ENCODE assay signal across 11 mouse cellular contexts in the genomic region with DNA sequence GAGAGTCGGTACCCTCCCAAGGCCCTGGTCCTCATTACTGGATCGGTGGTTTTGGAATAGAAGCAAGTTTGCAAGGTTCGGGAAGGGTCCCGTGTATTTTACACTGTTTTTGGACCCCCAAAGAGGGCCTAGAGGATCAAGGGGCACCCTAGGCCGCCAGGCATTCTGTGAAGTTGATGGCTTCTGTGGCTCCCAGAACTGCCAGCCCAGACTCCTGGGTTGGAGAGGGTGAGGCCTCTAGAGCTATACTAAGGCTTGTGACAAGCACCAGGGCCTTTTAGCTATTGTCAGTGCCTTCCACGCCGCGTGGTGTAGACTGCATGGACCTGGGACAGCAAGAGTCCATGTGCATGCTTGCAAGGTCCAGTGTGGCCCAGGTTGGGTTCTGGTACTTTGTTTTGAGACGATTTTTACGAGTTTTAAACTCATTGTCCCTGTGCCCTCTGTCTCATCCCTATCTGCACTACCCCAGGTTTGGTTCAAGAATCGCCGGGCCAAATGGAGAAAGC. TPM values are rescaled to one million over a fixed set of nuclear protein-coding genes. Genes with fewer than 3 reads are reported as not detected.
DNase-seq lines count a peak whose midpoint lies in the region; ATAC-seq and TF ChIP-seq lines count a peak whose summit lies in the region.
"Had no signal": no experiment of that assay in that cellular context is flagged by ENCODE, and none has a peak within 500 bp of the region (broad histone marks: within the 10 kb centered on the region; RNA-seq: fewer than 3 reads in every experiment).

No protein-coding gene starts in this region.

- H3K9ac ChIP-seq in embryonic facial prominence, embryonic 12.5 days = peak overlapping the region; percentile 28; the same call in 1 of the 2 replicates
- H3K9ac ChIP-seq in midbrain, embryonic 12.5 days (replicated peaks) = no peak overlapping the region
- H3K9ac ChIP-seq: hindbrain, embryonic 13.5 days had no signal

- H3K27ac ChIP-seq in embryonic facial prominence, embryonic 12.5 days = 0 out of 2 replicates have a peak overlapping the region, but pooled peaks have one; percentile 12
- 0 out of 2 replicates have a peak overlapping the region, but pooled peaks have one; percentile 21 for H3K27ac ChIP-seq in midbrain, embryonic 12.5 days (replicated peaks)
- H3K27ac ChIP-seq: hindbrain, embryonic 13.5 days had no signal

- peaks cover 17% of the 10 kb centered on the region for H3K79me3 ChIP-seq in C2C12 (ENCODE audit: low read depth)

- peaks cover 16% of the 10 kb centered on the region for H3K4me1 ChIP-seq in embryonic facial prominence, embryonic 12.5 days
- peaks cover 23% of the 10 kb centered on the region for H3K4me1 ChIP-seq in midbrain, embryonic 12.5 days

- peaks cover 57% of the 10 kb centered on the region for H3K79me2 ChIP-seq in C2C12 (ENCODE audit: control insufficient read depth, insufficient read depth)

- no peak for ATAC-seq in embryonic facial prominence, embryonic 12.5 days (ENCODE audit: insufficient number of reproducible peaks, insufficient read depth, low FRiP score, low TSS enrichment)
- ATAC-seq in midbrain, embryonic 12.5 days (ENCODE audit: low FRiP score, low read depth) = no peak
- ATAC-seq: lung, postnatal 0 days had no signal

- no peaks in the 10 kb centered on the region for H3K9me3 ChIP-seq in embryonic facial prominence, embryonic 12.5 days
- H3K9me3 ChIP-seq in midbrain, embryonic 12.5 days = no peaks in the 10 kb centered on the region
- H3K9me3 ChIP-seq: hindbrain, embryonic 13.5 days had no signal

- H3ac ChIP-seq in C2C12 (ENCODE audit: control insufficient read depth, insufficient read length, low read depth) = peak overlapping the region; percentile 58

- peak overlapping the region; percentile 90 for H3K4me2 ChIP-seq in embryonic facial prominence, embryonic 12.5 days (replicated peaks)
- H3K4me2 ChIP-seq in midbrain, embryonic 12.5 days (replicated peaks) = peak overlapping the region; percentile 34
- H3K4me2 ChIP-seq: hindbrain, embryonic 13.5 days had no signal

- peak overlapping the region; percentile 6 for H3K4me3 ChIP-seq in C2C12 (ENCODE audit: insufficient read depth, poor library complexity, severe bottlenecking)
- H3K4me3 ChIP-seq in embryonic facial prominence, embryonic 12.5 days = peak overlapping the region; percentile 50
- H3K4me3 ChIP-seq in midbrain, embryonic 12.5 days = peak overlapping the region; percentile 53
- H3K4me3 ChIP-seq: erythroblast, embryonic 14.5 days; hindbrain, embryonic 13.5 days had no signal

- 4% methylated on average over 12 of the region's 12 CpGs for WGBS in embryonic facial prominence, embryonic 12.5 days
- 2% methylated on average over 12 of the region's 12 CpGs for WGBS in midbrain, embryonic 12.5 days

- H3K27me3 ChIP-seq in C2C12 (ENCODE audit: control insufficient read depth, insufficient read depth, insufficient read length) = no peaks in the 10 kb centered on the region
- peaks cover 61% of the 10 kb centered on the region for H3K27me3 ChIP-seq in embryonic facial prominence, embryonic 12.5 days
- peaks cover 90% of the 10 kb centered on the region for H3K27me3 ChIP-seq in midbrain, embryonic 12.5 days

- H3K36me3 ChIP-seq in C2C12 (ENCODE audit: control insufficient read depth, insufficient read depth) = peaks cover 13% of the 10 kb centered on the region
- H3K36me3 ChIP-seq in embryonic facial prominence, embryonic 12.5 days = no peaks in the 10 kb centered on the region
- H3K36me3 ChIP-seq in midbrain, embryonic 12.5 days = no peaks in the 10 kb centered on the region
- H3K36me3 ChIP-seq: hindbrain, embryonic 13.5 days had no signal

- TF ChIP-seq CTCF in C2C12 (IDR thresholded peaks at IDR 0.05; ENCODE audit: control insufficient read depth, insufficient read depth, insufficient read length) = no peak

- DNase-seq in heart, adult 11 months = peak; percentile 72
- DNase-seq in heart, postnatal 4 days = no peak
- DNase-seq in MN1 (ENCODE audit: low spot score) = no peak
- DNase-seq in spleen, postnatal 14 days (ENCODE audit: low spot score in 2 of 2) = no peak
- no peak for DNase-seq in ovary, postnatal 10 days (ENCODE audit: low spot score)

TF ChIP-seq in C2C12, 6 proteins besides CTCF, POLR2A, EP300 and RAD21:
- TF ChIP-seq MYOG (IDR thresholded peaks at IDR 0.05; ENCODE audit: control insufficient read depth, extremely low read depth, insufficient read length) = no peak
- TF ChIP-seq MYOD1 (IDR thresholded peaks at IDR 0.05; ENCODE audit: control insufficient read depth, insufficient read length, low read depth) = no peak
- no peak for TF ChIP-seq MAX (IDR thresholded peaks at IDR 0.05)
- no peak for TF ChIP-seq FOSL1 (IDR thresholded peaks at IDR 0.05; ENCODE audit: insufficient read depth, low read length, poor library complexity, severe bottlenecking)
- TF ChIP-seq CEBPB (IDR thresholded peaks at IDR 0.05; ENCODE audit: low read depth) = no peak
- TF ChIP-seq USF1 (IDR thresholded peaks at IDR 0.05; ENCODE audit: low read depth) = no peak

RNA-seq across cellular contexts. Expression of gene Pitx2, which starts 18.2 kb away (rescaled TPM):
- total RNA-seq in heart, postnatal 4 days (2021) = 10 to 100 TPM in 1 of 2 experiments, 1 to 10 TPM in 1; 9.4 to 12.8 TPM
- 31.8 TPM for polyA plus RNA-seq in C2C12 (2012; fragmentation: generic; extraction: Trizol)
- polyA plus RNA-seq in embryonic facial prominence, embryonic 12.5 days (2016; fragmentation: Nextera tagmentation; extraction: Ambion mirVana) = 54.6 and 55.2 TPM in 2 replicates
- 65.6 and 78.1 TPM in 2 replicates for polyA plus RNA-seq in midbrain, embryonic 12.5 days (2016; fragmentation: Nextera tagmentation; extraction: Ambion mirVana)
- polyA plus RNA-seq: erythroblast, embryonic 14.5 days had no signal
